Mouse (Mus musculus) cortical plate, adult 2 months (tissue): ENCODE results near the gene Parp1. TPM values are rescaled to one million over a fixed set of nuclear protein-coding genes. Genes with fewer than 3 reads are reported as not detected.

Source experiments
- H3K27ac ChIP-seq: fragments of 200-500 bp; 2 replicates; pipeline ENCODE4 v1.5.1; 2012; ENCODE audit warnings: low read length, control low read depth, inconsistent platforms; ENCODE audit not compliant: insufficient read depth
- H3K4me1 ChIP-seq: fragments of 200-500 bp; 2 replicates; pipeline ENCODE4 v1.6.1; 2011; ENCODE audit warnings: low read length; ENCODE audit not compliant: control insufficient read depth, insufficient read depth
- H3K4me3 ChIP-seq: fragments of 200-500 bp; 2 replicates; pipeline ENCODE4 v1.5.1; 2011; ENCODE audit warnings: mild to moderate bottlenecking, low read length, control low read depth; ENCODE audit not compliant: insufficient read depth
- CTCF ChIP-seq: fragments of 200-500 bp; IDR thresholded peaks from 2 replicates; pipeline ENCODE4 v1.5.1; 2011; ENCODE audit warnings: mild to moderate bottlenecking, control low read depth, low read length; ENCODE audit not compliant: insufficient read depth; ENCODE audit errors: extremely low read depth
- POLR2A ChIP-seq: fragments of 200-500 bp; IDR thresholded peaks from 2 replicates; pipeline ENCODE4 v1.6.1; 2011; ENCODE audit warnings: mild to moderate bottlenecking, low read length, control low read depth; ENCODE audit not compliant: insufficient read depth; ENCODE audit errors: extremely low read depth
- polyA plus RNA-seq: library from polyadenylated mRNA; depleted of rRNA; stranded (reverse); fragments of >200 nt; gene quantifications from 2 replicates; pipeline ENCODE4 v1.2.3, GENCODE M21; 2012

Parp1 gene
- polyA plus RNA-seq, 1 experiment = 55.9 TPM

DNA sequence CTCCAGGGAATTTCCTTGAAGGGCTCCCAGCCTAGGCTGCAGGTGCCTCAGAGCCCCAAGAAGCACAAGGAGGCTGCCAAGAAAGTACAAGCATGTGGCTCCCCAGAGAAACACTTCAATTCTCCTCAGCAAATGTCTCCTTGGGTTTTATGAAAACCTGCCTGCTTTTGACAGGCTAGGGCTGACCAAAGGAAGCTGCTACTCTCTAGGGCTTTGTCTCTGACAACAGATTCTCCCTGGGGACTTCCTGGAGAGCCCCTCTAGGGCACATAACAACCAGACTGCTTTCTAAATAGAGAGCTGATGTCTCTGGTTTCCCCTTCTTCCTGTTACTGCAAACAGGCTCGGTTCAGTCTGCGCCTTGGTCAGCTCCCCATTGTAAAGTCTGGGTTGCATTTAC, 27.5 kb upstream of the Parp1 start:
- H3K4me3 ChIP-seq = no peak overlapping the region
- no peak for TF ChIP-seq POLR2A
- TF ChIP-seq CTCF = no peak
- H3K4me1 ChIP-seq = peaks cover 3% of the 10 kb centered on the region; the same call in 1 of the 2 replicates
- H3K27ac ChIP-seq = 0 out of 2 replicates have a peak overlapping the region, but pooled peaks have one; percentile 27

DNA sequence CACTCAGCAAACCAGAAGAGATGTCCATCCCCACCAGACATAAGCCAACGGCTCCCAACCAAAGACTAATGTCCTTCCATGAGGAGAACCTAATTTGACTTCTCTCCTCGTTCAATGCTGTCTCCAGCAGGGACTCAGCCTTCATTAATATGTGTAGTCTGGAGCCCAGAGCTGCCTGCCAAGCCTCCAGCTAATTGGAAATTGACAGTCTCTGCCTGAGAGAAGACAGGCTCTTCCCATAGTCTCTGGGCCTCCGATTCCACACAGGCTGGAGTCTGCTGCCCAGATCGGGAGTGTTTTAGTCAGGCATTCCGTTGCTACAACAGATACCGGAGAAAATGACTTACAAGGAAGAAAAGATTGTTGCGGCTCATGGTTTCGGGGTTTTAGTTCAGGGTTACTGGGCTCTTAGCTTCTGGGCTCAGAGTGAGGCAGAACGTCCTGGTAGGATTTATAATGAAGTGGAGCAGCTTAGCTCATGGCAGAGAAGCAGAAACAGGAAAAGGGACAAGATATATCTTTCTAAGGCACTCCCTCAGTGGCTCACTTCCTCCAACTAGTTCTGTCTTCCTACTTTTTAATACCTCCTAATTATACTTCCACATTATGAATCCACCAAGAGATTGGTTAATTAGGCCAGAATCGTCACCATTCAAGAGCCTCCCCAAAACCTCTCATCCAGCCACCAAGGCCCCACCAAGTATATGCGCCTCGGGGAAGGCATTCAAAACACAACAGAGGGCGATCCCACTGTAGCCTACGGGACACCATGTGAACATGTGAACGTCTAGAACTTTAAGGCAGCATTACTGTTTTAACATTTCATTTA, 26.6 kb upstream of the Parp1 start:
- TF ChIP-seq POLR2A (no peak), CTCF (no peak)
- Histone ChIP-seq H3K27ac (0 out of 2 replicates have a peak overlapping the region, but pooled peaks have one; percentile 27), H3K4me3 (no peak overlapping the region), H3K4me1 (no peaks in the 10 kb centered on the region)

DNA sequence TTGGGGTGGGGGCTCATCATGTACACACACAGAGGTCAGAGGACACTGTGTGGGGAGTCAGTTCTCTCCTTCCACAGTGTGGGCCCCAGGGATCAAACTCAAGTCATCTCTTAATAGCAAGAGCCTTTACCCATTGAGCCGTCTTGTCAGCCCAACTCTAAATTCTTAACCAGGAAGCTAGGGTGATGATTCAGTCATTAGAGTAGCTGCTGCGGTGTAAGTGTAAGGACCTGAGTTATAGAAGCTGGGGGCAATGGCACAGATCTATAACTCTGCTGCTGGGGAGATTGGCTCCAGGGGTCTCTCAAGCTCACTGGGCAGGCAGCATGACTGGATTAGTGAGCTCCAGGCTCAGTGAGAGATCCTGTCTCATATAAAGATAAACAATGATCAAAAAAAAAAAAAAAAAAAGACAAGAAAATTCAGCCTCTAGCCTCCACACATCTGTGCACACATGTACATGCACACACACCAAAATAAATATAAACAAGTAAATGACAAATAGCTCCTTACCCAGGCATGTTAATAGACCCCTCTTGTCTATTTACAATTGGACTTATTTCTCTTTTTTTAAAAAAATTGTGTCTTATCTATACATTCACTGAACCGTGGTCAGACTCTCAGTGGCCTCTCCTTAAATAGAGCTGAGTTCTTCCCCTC, 25.9 kb upstream of the Parp1 start:
- no peak overlapping the region for H3K4me3 ChIP-seq
- no peak overlapping the region for H3K27ac ChIP-seq
- H3K4me1 ChIP-seq = 0 out of 2 replicates have a peak, but pooled peaks cover 2% of the 10 kb centered on the region
- no peak for TF ChIP-seq POLR2A
- TF ChIP-seq CTCF = no peak

DNA sequence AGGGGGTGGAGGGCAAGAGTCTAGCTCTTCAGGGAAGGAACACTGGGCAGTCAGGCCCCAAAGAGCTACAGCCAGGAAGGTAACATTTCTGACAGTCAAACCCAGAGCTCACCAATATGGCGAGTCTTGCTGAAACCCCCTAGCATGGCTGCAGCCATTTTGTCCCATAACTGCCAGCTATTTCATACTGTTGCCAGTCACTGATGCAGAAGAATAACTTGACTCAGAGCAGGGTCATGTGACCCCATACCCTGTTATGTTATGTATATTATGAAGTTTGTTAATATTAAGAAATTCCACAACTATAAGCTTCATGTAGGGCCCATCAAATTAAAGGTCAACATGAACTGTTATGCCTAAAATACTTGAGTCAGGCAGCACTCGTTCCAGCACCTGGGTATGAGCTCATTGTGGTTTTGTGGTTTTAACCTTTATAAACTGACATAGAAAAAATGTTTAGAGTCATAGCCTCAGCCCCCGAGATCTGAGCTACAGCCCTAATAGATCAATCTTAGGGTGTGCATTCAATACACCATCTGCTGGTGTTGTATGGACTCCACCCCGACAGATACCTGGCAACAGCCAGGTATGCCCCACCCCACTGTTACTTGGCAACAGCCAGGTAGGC, 22.7 kb upstream of the Parp1 start:
- no peak for TF ChIP-seq CTCF
- no peak for TF ChIP-seq POLR2A
- Histone ChIP-seq H3K4me3 (no peak overlapping the region), H3K27ac (no peak overlapping the region), H3K4me1 (peaks cover 6% of the 10 kb centered on the region; the same call in 1 of the 2 replicates)

DNA sequence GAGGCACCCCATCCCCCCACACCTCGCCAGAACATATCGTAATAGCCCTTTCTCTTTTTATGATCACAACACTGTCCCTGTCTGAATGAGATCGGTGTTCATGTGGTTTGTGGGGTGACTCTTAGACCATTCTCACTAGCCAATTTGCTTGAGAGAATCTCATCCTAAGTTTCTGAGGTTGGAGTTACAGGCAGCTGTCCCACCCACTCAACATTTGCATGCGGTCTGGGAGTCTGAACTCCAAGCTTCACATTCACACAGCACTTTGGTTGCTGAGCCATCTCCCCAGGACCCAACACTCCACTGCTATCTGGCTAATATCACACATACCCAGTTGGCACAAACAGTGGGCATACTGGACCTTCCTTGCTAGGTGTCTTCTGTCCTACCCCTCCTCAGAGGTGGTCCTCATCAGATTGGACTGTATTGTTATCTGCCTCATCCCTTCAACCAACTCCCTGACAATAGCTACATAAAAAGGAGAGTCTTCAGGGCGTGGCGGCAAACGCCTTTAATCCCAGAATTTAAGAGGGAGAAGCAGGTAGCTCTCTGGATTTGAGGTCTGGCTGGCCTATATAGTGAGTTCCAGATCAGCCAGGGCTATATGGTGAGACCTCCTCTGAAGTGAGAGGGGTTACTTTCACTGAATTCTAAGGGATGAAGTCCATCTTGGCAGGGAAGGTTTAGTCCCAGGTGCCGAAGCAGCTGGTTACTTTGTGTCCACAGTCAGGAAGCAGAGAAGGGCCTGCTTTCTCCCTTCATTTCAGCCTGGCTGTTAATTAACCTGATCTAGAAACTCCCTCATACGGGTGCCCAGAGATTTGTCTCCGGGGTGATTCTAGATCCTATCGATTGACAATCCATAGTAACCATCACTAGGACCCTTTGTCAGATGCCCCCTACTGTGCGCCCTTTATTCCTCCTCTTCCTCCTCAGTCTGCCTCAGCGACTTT, 21.6 kb upstream of the Parp1 start:
- Histone ChIP-seq H3K27ac (no peak overlapping the region), H3K4me3 (no peak overlapping the region), H3K4me1 (peaks cover 6% of the 10 kb centered on the region; the same call in 1 of the 2 replicates)
- TF ChIP-seq CTCF (no peak), POLR2A (no peak)

DNA sequence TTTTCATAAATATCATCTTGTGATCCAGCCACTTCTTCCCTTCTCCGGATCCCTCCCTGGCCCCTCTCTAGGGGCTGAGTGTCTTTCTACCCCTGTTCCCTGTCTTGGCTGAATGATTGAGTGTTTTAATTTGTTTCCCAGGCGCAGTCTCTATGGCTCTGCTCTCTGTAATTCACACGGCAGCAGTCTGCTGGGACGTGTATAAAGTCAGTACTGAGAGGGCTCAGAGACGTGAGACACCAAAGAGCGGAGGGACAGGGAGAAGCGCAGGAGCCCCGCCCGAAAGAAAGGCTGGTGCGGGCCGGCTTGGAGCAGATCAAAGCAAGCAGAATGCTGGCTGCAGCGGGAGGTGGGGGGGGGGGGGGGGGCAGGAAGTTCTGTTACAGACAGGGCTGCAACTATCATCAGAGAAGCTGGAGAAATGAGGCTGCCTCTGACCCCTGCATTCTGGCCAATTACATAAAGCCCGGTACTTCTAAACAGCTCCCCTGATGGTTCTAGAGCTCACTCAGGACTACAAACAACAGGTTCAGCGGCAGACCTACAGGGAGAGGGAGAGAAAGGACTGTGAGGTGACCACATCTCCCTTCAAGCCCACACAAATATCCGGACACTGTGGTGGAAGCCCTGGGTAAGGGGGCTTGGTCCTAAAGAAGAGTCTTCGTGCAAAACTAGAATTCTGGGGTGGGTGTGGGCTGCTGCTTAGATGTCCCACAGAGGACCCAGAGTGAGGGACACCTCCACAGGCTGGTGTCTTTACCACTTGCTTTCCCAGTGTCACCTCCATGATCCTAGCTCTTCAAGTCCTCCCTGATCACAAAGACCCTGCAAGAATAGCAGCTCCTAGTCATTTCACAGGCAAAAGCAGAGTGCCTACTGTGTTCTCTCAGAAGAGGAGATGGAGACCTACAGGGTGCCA, 20.7 kb upstream of the Parp1 start:
- TF ChIP-seq CTCF (no peak), POLR2A (no peak)
- Histone ChIP-seq H3K27ac (no peak overlapping the region), H3K4me3 (no peak overlapping the region), H3K4me1 (peaks cover 6% of the 10 kb centered on the region; the same call in 1 of the 2 replicates)

DNA sequence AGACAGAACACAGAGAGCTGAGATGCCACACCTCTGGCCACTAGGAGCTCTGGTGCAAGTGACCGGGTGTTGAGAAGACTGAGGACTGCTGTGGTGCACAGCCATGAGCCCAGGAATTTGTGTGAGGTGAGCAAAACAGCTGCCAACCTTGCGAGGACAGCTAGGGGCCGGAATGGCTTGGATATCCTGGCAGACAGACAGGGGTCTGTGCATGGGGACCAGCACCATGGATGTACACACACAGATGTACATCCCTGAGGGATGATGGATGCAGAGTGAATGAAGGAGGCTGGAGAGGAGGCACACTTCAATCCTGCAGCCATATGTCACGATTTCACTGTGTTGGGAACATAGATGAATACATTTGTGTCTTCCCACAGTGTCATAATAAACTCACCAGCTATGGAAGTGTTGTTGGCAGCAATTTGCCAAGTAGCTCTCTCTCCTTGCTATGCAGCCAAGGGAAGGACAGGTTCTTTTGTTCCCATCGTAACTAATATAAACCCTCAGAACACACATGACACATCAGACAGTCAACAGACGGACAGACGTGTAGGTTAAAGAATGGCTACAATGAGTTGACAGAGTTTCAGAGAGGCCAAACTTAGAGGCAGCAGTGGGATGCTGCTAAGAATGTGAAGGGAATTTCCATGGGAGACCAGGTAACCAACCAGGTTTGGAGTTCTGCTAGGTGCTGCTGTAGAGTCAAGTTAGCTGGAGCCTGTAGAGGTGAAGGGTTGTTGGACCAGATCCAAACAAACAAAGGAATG, 19.0 kb upstream of the Parp1 start:
- peaks cover 6% of the 10 kb centered on the region; the same call in 1 of the 2 replicates for H3K4me1 ChIP-seq
- TF ChIP-seq CTCF = no peak
- no peak for TF ChIP-seq POLR2A
- H3K4me3 ChIP-seq = no peak overlapping the region
- no peak overlapping the region for H3K27ac ChIP-seq
